Mouse (Mus musculus): ENCODE measurements around the gene Ccdc181. TPM values are rescaled to one million over a fixed set of nuclear protein-coding genes. Genes with fewer than 3 reads are reported as not detected.

The Ccdc181 gene
- polyA plus RNA-seq, 1 experiment, result not detected

DNA sequence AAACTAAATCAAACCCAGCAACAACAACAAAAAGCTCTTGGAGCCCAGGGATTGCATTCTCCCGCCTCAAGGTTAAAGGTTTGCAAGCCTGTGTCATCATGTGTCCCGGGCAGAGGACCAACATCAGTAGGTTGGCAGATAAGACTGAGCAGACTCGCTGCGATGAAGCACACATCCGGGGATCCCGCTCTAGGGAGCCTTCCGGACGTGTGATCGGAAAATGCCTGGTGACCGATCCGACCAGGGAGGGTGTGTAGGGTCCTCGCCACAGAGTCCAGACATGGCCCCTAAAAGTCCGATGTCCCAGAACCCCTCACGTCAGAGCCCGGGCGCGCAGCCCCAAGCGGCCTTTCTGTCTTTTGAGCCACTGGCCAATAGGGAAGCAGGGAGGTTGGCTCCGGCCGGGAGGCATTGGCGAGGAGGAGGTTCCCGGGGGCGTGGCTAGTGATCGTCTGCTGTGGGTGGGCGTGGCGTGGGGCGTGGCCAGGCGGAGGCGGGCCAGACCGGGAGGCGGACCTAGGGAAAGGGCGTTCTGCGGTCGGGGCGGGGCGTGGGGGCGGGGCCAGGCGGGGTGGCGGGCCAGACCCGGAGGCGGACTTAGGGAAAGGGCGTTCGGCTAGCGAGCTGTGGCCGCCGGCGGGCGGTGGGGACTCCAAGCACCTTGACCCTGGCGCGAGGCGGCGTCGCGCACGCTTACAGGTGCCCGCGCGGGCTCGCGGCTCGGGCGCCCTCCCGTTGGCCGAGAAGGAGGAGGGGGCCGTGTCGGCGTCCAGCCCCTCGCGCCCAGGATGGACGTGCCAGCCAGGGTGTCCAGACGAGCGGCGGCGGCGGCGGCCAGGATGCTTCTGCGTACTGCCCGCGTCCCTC is 26.7 kb upstream of the Ccdc181 start, which contains the start of gene Slc19a2:
Gene Slc19a2, plus strand, starts transcription at position 582 of the 867 bp plus-strand sequence.
- TF ChIP-seq POLR2A (IDR thresholded peaks at IDR 0.05; ENCODE audit: insufficient read depth, low read depth, low read length) (peak; percentile 79), CTCF (IDR thresholded peaks at IDR 0.05; ENCODE audit: insufficient read depth, low read depth, low read length) (no peak)
- WGBS, result 1% methylated on average over 75 of the region's 79 CpGs
- Histone ChIP-seq H3K27ac (ENCODE audit: insufficient read depth, low read depth, low read length) (peak within 1 kb of the TSS; percentile 71), H3K4me3 (ENCODE audit: insufficient read depth, low read depth, low read length) (peak within 1 kb of the TSS; percentile 86), H3K4me1 (ENCODE audit: control insufficient read depth, insufficient read depth, low read length) (peaks cover 10% of the 10 kb centered on the region)

DNA sequence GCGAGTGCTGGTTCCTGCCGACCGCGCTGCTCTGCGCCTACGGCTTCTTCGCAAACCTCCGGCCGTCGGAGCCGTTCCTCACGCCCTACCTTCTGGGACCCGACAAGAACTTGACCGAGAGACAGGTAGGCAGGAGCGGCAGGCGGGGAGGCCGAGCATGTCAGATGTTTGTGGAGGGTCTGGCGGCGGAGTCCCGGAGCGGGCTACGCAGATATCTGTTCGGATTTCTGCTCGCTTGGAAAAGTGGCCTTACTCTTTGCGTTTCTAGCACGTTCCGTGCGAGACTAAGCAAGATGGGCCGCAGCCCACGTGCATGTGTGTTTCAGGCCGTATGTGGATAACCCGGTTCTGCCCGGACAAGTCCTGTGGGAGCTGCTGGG is 26.1 kb upstream of the Ccdc181 start:
- Histone ChIP-seq H3K27ac (ENCODE audit: insufficient read depth, low read depth, low read length) (no peak overlapping the region), H3K4me3 (ENCODE audit: insufficient read depth, low read depth, low read length) (peak overlapping the region; percentile 86), H3K4me1 (ENCODE audit: control insufficient read depth, insufficient read depth, low read length) (peaks cover 10% of the 10 kb centered on the region)
- under 1% methylated on average over 33 of the region's 33 CpGs for WGBS
- TF ChIP-seq POLR2A (IDR thresholded peaks at IDR 0.05; ENCODE audit: insufficient read depth, low read depth, low read length) (no peak), CTCF (IDR thresholded peaks at IDR 0.05; ENCODE audit: insufficient read depth, low read depth, low read length) (no peak; the same call in 1 of the 2 replicates)

DNA sequence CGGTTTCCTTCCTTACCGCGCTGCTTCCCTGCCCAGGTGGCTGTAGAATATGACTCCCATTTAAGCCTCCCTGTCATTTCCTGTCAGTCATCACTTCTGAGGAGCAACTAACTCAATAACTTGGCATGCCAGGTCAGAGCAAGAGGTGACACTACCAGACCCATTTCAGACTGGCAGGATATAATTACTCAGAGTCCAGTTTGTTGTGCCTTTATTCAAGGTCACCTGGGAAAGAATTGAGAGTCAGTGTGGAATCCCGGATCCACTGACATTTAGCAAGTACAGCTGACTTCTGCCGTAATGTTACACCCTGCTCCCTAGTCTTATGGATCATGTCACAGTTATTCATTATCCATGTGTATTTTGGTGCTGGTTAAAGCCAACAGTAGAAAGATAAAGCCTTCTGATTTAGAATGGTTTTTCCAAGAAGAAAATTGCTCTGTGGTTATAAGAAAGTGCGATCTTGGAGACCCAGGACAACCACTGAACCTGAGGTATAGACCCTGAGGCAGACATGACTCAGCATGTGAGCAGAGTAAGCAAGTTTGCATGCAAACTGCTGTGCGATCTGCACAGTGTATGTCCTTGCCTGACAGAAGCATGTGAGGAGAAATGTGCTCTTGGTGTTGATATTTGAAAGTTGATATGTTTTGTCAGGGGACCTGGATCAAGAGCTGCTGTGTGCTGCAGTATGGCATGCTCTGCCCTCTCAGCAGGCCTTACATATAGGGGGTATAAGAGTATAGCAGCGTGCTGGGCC is 24.8 kb upstream of the Ccdc181 start:
- peaks cover 10% of the 10 kb centered on the region for H3K4me1 ChIP-seq (ENCODE audit: control insufficient read depth, insufficient read depth, low read length)
- 68% methylated on average over 8 of the region's 8 CpGs for WGBS
- TF ChIP-seq CTCF (IDR thresholded peaks at IDR 0.05; ENCODE audit: insufficient read depth, low read depth, low read length) (no peak), POLR2A (IDR thresholded peaks at IDR 0.05; ENCODE audit: insufficient read depth, low read depth, low read length) (no peak)
- H3K27ac ChIP-seq (ENCODE audit: insufficient read depth, low read depth, low read length), result no peak overlapping the region
- no peak overlapping the region for H3K4me3 ChIP-seq (ENCODE audit: insufficient read depth, low read depth, low read length)

DNA sequence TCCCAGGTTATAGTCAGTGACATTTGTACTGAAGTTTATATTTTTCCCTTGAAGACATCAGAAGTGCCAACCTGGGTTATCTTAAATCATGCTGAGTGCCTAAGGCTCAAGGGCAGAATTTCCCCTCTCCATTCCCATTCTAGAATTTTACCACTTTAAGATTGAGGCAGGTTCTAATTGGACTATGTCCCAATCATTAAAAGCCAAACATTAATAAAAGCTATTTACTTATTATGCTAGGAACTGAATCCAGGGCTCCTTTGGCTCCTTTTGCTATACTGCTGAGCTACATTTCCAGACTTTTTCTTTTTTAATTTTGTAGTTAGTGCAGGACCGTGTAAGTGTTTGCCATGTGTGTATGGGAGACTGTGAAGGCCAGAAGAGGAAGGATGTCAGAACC is 23.9 kb upstream of the Ccdc181 start:
- Histone ChIP-seq H3K27ac (ENCODE audit: insufficient read depth, low read depth, low read length) (no peak overlapping the region), H3K4me3 (ENCODE audit: insufficient read depth, low read depth, low read length) (no peak overlapping the region), H3K4me1 (ENCODE audit: control insufficient read depth, insufficient read depth, low read length) (peaks cover 10% of the 10 kb centered on the region)
- TF ChIP-seq POLR2A (IDR thresholded peaks at IDR 0.05; ENCODE audit: insufficient read depth, low read depth, low read length), result no peak
- no peak for TF ChIP-seq CTCF (IDR thresholded peaks at IDR 0.05; ENCODE audit: insufficient read depth, low read depth, low read length)
- WGBS, result 91% methylated on average over 1 of the region's 1 CpGs

DNA sequence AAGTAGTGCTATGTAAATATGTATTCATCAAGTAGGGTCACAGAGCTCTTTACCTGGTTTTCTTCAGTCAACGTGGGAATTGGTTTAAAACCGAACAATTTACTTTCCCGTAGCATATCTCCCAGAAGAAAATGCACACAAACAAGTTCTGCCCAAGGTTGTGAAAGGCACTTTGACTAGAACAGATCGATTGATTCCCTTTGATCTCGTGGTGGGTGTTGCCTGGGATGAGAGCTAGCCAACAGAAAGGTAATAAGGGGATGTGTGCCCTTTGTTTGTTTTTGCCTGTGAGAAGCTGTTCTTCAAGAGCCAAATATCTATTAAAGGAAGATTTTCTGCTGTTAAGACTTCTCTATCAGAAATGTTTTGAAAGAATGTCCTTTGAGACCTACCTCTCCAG is 22.8 kb upstream of the Ccdc181 start:
- WGBS, result 84% methylated on average over 5 of the region's 5 CpGs
- TF ChIP-seq CTCF (IDR thresholded peaks at IDR 0.05; ENCODE audit: insufficient read depth, low read depth, low read length) (no peak), POLR2A (IDR thresholded peaks at IDR 0.05; ENCODE audit: insufficient read depth, low read depth, low read length) (no peak)

DNA sequence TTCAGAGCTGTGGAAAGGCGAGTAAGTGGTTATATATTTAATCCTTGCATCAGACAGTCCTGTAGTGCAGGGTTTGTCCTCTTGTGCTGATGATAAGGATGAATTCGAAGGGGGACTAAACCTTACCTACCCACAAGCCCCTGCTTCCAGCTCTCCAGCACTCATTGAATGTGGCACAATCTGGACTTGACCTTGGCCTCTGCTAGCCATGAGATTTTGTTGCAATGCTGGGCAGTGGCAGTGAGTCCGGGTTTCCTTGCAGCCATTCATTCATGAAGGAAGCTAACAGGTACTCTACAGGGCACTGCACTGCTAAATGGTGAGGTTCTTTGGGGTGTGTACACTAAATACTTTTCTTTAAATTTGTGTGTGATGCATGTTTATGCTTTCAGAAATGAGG is 20.5 kb upstream of the Ccdc181 start:
- Histone ChIP-seq H3K4me1 (ENCODE audit: control insufficient read depth, insufficient read depth, low read length) (no peaks in the 10 kb centered on the region), H3K4me3 (ENCODE audit: insufficient read depth, low read depth, low read length) (no peak overlapping the region), H3K27ac (ENCODE audit: insufficient read depth, low read depth, low read length) (no peak overlapping the region)
- no peak for TF ChIP-seq CTCF (IDR thresholded peaks at IDR 0.05; ENCODE audit: insufficient read depth, low read depth, low read length)
- TF ChIP-seq POLR2A (IDR thresholded peaks at IDR 0.05; ENCODE audit: insufficient read depth, low read depth, low read length), result no peak
- 84% methylated on average over 3 of the region's 3 CpGs for WGBS

More for the DNA sequence above, 22.8 kb upstream of the Ccdc181 start:
- H3K27ac ChIP-seq (ENCODE audit: insufficient read depth, low read depth, low read length), result no peak overlapping the region
- no peak overlapping the region for H3K4me3 ChIP-seq (ENCODE audit: insufficient read depth, low read depth, low read length)
- H3K4me1 ChIP-seq (ENCODE audit: control insufficient read depth, insufficient read depth, low read length), result peaks cover 9% of the 10 kb centered on the region

DNA sequence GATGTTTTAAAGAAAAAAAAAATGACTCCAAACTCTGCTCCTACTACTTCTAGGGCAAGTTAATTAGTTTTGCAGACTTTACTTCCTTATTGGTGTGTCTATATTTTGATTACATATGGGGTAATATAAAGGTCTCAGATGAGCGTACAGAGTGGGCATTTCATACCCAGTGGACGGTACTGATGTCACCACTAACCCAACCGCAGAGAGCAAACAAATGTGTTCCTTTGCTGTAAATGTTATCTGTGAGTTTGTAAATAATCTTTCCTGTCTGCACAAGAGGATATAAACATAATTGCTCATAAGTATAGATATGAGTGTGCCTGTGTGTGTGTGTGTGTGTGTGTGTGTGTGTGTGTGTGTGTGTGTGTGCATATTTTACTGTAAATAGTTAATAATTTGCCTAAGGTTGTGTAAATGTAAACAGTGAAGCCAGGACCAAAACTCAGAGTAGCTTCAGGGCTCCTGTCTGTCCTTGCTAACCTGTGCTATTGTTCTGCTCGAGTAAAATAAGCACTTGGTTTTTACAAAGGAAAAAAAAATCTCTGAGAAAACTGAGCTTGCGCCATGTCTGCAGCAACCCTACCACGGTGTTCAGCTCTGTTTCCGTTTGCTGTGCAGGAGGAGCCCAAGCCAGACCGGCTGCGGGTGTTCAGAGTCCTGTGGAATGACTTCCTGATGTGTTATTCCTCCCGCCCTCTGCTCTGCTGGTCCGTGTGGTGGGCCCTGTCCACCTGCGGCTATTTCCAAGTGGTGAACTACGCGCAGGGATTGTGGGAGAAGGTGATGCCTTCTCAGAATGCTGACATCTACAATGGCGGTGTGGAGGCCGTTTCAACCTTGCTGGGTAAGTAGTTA is 15.0 kb upstream of the Ccdc181 start:
- H3K4me1 ChIP-seq (ENCODE audit: control insufficient read depth, insufficient read depth, low read length), result peaks cover 3% of the 10 kb centered on the region; the same call in 1 of the 2 replicates
- H3K27ac ChIP-seq (ENCODE audit: insufficient read depth, low read depth, low read length), result no peak overlapping the region
- no peak for TF ChIP-seq POLR2A (IDR thresholded peaks at IDR 0.05; ENCODE audit: insufficient read depth, low read depth, low read length)
- TF ChIP-seq CTCF (IDR thresholded peaks at IDR 0.05; ENCODE audit: insufficient read depth, low read depth, low read length), result no peak
- no peak overlapping the region for H3K4me3 ChIP-seq (ENCODE audit: insufficient read depth, low read depth, low read length)
- 88% methylated on average over 16 of the region's 16 CpGs for WGBS

DNA sequence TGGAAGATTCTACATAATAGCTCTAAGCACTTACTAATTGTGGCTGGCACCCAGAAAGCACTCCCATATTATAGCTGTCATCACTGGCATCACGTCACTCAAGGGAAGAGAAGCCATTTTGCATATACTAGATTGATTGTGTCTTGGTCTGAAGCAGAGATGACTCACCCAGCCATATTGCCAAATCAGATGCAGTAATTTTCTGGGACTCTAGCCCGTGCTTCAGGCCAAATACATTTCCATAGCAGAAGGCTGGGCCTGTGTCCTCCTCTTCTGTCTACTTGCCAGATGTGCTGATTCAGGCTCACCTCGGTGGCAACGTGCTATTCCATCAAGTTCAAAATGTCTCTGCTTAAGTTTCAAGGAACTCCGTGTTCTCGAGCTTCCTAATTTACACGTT is 13.8 kb upstream of the Ccdc181 start:
- Histone ChIP-seq H3K27ac (ENCODE audit: insufficient read depth, low read depth, low read length) (no peak overlapping the region), H3K4me3 (ENCODE audit: insufficient read depth, low read depth, low read length) (no peak overlapping the region), H3K4me1 (ENCODE audit: control insufficient read depth, insufficient read depth, low read length) (peaks cover 3% of the 10 kb centered on the region; the same call in 1 of the 2 replicates)
- WGBS, result 43% methylated on average over 7 of the region's 7 CpGs
- TF ChIP-seq POLR2A (IDR thresholded peaks at IDR 0.05; ENCODE audit: insufficient read depth, low read depth, low read length), result no peak
- no peak for TF ChIP-seq CTCF (IDR thresholded peaks at IDR 0.05; ENCODE audit: insufficient read depth, low read depth, low read length)
